Mouse (Mus musculus) A20 (cell line): ENCODE results near the gene Tmem168.

Experiments used
- DNase-seq: peaks from one replicate; pipeline ENCODE4 v3.0.0-alpha.2; 2011; ENCODE audit warnings: low read depth, low spot score

The Tmem168 gene

DNA sequence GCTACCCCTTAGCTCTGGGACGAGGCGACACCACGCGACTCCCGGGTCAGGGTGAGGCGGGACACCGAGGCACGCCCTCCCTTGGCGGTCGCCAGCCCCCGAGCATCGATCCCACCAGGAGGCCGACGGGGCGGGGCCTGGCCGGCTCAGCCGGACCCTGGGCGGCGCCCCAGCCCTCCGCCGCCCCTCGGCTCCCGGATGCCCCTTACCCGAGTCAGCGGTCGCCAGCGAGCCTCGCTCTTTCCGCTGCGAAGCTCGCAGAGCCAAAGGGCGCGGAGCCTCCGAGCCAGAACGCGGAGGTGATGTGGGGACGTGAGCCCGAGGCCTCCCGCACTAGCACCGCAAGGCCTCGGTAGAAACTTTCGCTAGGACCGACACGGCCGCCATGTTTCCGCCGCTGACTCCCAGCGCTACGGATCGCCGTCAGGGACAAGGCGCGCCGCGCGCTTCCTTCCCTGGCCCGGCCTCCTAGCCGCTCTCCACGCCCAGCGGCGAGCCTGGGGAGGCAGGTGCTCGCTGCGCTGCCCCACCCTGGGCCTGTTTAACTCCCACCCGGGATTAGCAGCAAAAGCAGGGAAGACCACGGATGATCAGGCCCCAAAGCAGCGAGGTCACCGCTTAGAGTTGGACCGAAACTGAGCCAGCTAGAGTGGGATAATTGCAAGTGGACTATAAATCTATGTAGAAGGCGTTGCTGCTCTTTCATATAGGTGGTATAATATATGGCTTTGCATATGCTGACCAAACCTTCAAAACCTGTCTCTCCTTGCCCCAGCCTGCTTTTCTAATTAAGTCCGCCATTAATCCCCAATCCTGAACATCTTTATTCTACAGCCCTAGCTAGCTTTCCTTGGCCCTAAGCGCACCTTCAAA, at the start of gene Tmem168:
Gene Tmem168 (minus strand): TSS at position 480 of the 873 bp plus-strand sequence.
- peak; percentile 95 for DNase-seq

DNA sequence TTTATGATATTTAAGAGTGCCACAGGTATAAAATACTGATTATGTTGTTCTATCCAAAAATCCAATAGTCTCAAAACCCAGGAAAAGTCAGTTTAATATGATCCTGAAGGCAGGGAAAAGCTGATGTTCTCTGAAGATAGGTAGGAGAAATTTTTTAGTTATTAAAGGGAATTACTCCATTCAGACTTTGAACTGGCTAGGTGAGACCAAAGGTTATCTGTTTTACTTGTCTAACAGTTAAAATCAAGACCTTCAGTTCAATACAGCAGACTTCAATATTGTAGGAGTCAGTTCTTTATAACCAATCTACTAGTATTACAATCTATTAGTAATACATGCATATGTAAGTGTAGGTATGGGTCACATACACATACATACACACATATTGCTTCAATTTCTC, 46.2 kb upstream of the Tmem168 start:
- no peak for DNase-seq

DNA sequence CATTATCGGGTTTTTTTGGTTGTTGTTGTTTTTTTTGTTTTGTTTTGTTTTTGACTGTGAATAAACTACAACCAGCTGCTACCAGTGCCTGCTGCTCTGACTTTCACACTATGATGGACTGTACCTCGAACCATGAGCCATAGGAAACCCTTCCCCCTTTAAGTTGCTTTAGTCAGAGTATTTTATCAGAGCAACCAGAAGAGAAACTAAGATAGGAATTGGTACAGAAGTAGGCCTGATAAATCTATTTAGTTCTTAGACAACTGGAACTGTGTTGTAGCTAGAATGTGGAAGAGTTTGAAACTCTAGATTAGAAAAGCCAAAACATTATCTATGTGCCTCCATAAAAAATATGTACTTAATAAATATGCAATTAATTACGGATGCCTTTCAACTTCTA, 44.4 kb upstream of the Tmem168 start:
- DNase-seq, result no peak

DNA sequence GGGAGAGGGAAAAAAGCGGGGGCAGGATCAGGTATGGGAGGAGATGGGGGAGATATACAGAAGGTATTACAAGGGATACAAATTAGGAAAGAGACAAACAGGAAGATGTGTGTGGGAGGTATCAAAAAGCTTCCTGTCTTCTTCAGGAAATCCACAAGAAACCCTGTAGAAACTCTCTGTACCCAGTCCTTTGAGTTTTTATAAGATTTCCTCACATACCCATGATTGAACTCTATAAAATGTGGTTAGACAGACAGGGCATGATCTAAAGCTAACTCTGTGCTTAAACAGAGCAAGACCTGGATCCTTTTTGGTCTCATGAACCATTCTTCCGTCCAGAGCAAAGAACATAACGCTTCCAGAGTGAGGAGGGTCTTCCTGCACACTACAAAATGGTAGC, 43.0 kb upstream of the Tmem168 start:
- DNase-seq, result no peak

DNA sequence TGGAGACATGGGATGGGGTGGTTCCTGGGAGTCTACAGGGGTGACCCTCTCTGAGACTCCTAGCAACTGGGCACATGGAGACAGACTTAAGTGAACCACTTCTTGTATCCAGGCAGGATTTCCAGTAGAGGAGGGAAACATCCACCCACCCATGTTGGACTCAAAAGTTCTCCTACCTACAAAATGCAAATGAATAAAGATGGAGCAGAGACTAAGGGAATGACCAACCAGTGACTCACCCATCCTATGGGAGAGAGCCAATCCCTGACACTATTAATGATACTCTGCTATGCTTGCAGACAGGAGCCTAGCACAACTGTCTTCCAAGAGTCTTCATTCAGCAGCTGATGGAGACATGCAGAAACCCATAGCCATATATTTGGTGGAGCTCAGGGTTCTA, 40.4 kb upstream of the Tmem168 start:
- no peak for DNase-seq

DNA sequence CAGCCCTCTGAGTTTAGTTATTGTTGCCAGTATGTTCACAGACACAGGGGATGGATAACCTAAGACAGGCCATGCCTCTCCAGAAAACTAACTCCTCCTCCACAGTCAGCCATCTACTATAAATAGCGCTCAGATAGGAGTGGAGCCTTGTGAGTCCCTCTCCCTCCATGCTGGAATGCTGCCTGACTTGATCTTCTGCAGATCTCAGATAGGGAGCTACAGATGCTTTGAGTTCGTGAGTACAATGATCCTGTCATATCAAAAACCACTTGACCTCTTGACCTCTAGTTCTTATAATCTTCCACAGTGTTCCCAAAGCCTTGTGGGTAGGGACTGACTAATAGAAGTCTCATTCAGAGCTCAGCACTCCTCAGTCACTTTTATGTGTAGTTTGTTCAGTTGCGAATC, 28.7 kb upstream of the Tmem168 start:
- no peak for DNase-seq

DNA sequence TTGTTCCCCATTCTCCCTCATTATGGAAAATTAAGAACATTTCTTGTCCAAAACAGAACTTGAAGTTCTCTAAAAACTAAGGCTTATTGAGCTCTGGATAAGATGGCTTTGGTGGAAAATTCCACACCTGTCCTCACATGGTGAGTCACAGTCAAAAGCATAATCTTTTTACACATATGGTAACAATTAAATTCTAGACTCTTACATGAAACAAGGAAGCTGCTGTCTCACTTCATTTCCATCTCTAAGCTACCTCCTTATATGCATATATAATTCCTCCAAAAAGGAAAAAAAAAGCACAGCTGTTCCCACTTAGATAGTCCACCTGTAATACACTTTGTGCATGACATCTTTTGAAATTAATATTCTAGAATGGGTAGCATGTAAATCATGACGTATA, 24.7 kb upstream of the Tmem168 start:
- DNase-seq, result no peak

DNA sequence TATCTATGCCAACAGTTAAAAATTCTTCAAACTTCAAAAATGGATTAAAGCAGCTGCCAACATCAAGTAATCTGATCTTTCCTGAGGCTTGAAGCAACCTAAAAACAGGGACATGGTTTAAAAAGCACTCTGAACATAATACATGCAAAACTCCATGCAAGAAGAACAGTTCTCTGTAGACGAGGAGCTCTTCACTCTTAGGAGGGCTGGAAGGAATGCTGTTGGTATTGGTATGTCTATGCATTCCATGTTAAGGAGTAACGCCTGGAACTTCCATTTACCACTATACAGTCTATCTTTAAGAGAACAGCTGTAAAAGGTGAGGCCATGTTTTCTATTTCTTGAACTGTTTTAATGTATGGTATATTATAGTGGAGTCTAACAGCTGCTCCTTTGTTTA, 22.7 kb upstream of the Tmem168 start:
- DNase-seq, result no peak

DNA sequence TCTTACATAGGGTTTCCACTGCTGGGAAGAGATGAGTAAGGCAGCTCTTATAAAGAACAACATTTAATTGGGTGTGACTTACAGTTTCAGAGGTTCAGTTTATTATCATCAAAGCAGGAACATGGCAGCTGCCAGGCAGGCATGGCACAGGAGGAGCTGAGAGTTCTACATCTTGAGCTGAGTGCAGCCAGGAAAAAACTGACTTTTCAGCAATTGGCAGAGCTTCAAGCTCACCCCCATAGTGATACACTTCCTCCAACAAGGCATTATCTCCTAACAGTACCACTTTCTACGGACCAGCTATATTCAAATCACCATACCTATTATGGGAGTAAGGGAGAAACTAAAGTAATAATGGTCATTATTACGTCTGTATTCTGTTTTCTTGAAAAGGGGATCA, 11.7 kb upstream of the Tmem168 start:
- no peak for DNase-seq

DNA sequence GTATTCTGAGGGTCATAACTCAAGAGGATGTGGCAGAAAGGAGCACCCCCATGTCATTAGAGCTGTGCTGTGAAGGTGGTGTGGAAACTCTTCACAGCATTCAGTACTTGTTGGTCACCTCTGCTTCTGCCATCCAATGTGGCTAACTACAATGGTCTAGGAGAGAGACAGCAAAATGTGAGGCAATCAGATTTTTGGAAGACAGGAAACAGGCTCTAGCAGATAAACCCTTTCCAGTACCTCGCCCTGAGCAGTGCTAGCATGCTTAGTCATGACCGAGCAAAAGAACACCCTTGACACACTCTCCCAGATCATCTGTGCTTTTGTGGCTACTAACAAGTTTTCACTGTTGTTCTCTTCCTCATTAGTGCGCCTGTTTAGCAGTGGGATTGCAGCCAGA, 9.2 kb upstream of the Tmem168 start:
- no peak for DNase-seq

DNA sequence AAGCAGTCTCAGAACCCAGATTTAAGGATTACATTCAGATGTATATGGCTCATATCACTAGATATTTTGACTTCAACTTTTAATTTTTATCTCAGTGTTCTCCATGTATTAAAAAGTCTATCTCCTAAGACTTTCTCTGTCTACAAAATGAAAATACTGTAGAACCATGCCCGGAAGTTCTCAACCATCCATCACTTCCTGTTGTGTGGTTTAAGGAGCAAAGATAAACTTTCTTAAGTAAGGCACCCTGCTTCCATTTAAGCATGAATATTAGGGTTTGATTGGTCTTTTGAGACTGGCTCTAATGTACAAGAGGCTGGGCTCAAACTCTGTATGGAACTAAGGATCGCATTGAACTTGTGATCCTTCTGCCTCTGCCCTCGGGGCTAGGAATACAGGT, 6.7 kb upstream of the Tmem168 start:
- no peak for DNase-seq

DNA sequence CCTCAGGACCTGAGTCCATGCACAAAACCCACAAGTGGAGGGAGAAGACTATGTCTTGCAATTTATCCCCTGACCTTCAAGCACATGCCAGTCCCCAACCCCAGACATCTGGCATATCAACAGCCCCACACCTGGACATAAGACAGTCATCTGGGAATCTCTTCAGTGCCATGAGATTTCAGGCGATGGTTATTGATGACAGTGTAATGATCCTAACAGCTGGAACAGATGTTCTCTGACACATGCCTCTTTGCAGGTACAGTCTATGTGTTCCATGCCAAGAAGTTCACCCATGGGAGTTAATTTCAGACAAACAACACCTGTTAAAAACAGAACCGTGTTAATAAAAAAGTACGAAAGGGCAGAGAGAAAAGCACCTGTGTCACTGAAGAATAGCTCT, 5.8 kb upstream of the Tmem168 start:
- DNase-seq, result no peak

DNA sequence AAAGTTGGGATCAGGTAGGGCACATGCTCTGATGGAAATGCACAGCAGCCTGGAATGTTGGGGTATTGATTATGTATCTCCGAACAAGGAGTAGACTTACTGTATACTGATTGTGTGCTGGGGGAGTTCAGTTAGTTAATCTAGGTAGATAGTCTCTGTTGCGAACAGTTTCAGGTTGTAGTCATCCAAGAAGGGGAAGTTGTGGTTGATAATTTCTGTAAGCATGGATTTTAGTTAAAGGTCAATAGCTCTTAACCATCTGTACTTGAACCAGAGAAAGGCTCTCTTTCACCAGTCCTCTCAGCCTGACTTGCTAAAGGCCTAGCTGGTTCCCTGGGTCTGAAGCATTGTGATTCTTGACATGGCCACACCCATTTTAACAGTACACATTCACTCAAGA, 3.0 kb upstream of the Tmem168 start:
- DNase-seq, result peak; percentile 79

DNA sequence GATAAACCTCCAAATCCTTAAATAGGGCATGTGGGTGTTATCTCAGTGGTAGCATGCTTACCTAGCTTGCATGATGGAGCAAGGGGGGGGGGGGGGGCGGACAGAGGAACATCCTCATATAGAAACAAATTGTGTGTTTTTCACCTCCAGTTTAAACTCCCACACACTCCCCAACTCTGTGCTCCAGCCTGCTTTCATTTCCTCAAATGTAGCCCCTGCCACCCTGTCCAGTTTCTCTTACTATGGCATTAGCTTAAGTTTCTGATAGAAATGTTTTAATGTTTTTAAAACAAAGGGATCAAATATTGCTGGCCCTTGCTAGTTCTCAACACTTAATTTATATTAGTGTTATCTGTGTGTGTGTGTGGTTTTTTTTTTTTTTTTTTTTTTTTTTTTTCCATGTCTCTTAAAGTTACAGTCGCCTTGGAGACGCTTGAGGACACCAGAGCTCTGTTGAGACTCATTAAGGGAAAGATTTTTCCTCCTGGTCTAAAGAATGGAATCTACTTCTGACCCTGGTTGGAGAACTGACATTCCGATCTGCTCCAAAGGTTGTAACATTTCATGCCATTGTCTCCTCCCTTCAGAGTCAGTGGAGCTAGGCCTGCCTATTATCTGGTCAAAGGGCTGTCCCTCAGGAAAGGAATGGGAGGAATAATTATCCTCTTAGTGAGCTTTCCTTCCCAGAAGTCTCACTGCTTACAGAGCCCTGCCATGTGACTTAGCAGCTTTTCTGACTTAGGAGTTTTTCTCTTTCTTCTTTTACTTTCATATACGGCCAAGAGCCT, 1.6 kb upstream of the Tmem168 start:
- peak; percentile 86 for DNase-seq

DNA sequence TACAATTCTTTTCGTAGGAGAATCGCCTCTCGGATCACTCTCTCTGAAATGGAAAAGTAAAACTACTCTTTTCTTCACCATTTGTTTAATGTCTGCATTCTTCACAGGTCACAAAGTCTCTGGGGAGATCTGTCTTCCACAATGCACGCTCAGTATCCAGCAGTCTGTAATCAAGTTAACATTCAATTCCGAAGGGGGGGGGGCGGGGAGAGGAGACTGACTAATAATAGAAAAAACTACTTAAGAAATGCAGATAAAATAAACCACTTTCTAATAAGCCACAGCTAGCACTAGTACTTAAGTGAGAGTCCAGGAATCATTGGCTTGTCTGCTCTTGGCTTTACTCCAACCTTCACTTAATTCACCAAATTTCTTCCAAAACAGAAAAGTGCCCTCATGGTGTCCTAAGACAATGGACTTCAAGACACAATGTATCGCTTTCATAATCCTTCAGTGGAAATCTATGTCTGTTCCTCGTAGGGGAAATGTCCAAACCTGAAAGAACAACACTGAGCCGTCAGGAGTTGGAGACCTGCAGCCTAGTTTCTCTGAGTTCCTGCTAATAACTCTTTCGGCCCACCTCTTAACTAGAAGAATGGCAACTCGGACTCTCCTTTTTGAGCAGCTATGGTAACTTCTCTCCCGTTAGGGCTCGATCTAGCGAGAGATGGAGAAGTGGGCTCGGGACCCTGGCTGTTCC, 829 bp downstream of the Tmem168 start:
- no peak for DNase-seq

DNA sequence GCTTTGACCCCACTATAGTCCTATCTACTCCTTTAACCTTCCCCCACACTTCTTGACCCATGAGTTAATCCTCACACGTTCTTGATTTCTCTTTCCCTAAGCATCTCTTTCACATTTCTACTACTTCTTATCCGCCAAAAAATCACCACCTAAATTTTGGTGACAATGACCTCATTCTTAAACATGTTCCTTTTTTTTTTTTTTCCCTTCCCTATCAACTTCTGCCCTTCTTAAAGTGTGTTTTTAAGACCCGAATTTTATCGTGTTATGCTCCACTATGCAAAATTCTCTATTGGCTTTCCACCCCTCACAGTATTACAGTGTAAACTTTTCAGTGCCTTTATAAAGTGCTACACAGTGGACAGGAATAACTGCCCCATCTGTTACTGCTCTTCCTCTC, 1.5 kb downstream of the Tmem168 start:
- no peak for DNase-seq

DNA sequence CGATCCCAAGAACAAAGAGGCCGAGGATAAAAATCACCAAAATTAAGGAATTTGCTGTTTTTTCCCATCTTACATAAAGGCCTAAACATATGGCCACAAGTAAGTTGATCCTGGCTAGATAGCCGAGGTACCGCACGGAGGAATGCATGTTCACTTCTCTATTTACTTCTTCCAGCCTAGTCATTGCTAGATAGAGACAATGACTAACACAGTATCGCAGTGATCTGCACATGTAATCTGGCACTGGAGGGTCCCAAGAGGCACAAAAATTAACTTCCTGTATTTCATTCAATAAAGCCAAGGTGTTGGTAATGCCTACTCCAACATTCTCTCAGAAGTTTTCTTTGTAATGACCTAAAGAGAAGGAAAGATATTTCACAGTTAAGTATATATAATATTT, 4.8 kb downstream of the Tmem168 start:
- DNase-seq, result no peak

DNA sequence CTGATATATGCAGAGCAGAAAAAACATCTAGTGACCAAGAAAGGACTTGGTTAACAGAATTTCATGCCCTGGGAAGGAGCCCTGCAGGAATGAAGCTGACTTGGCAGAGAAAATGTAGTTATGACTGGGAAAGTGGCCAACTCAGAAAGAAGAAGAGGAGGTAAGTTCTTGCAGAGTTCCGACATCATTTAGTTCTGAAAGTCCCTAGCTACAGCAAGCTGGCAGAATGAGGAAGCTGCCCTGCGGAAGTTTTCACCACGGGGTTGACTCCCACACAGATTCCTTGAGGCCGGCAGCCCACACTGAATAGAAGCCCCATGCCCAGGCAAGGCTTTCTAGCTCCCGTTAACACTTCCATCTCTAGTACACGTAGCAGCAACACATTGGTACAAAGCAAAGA, 6.3 kb downstream of the Tmem168 start:
- peak; percentile 75 for DNase-seq

DNA sequence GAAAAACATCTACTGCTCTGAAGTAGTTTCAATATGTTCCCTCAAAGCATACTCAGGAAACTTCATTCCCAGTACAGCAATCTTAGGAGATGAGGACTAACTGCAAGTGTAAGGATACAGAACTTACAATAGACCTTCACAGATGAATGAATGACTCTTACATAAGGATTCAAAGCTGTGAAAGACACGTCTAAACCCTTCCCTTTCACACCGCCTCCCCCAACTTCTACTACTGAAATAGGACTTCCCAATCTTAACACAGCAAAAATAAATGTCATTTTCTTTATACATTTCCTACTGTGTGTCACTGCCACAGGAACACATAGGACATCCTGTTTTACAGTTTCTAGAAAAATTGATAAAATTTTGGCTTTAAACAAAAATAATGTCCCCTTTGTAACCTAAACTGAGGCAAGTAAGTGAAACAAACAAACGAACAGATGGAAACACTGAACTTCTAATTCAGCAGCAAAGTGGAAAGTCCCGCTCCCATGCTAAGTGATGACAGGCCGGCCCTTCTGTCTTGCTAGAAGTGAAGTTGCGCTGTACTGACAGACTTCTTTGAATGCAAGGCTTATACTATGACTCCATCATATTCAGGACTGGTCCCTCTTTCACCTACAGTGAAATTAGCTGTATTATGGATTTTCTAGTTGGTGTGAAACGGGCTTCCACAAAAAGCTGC, 9.5 kb downstream of the Tmem168 start:
- peak; percentile 77 for DNase-seq

DNA sequence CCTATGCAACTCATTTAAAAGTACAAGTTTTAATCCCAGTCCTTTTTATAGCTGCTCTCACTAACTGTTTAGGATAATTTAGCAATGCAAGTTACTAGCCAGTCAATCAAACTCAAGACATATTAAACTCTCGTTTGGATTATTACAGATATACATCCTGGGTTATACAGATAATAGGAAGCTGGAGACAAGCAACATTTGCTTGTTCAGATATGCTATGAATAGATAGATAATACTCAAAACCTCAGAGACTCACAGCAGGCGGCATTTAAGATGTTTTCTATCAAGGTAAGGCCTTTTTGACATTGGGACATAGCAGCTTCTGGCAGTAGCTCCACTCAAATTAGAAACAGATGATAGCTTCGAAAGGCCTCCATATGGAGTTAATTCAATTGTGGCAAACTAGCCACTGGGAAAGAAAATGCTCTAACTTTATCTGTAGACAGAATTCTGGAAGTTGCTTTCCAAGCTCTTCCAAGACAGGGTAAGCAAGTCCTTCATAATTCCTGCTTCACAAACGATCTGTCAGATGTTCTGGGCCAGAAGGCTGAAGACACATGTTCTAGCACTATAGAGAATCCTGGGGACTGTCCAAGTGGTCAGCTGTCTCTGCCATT, 15.1 kb downstream of the Tmem168 start:
- no peak for DNase-seq

DNA sequence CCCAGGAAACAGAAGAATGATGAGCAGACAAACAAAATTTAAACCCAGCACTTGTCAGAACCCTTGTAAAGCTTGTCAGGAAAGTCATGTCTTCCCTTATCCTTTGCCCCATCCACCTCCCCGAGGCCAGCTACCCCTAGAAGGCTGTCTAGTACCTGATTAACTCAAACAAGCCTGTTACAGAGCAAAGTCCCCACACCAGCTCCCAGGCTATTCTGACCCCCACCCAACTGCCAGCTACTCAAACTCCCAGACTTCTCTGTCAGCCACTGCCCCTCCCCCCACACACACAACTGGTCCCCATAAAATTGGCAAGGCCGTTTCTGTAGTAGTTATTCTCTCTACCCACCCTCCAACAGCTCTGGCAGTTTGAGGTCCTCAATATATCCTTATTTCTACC, 21.3 kb downstream of the Tmem168 start:
- DNase-seq, result no peak
